Mouse (Mus musculus): ENCODE measurements around the gene Rgs3.

GRCm38 (mm10) chr4:62661311-62661849 is 101.7 kb downstream of the Rgs3 start:
- TF ChIP-seq POLR2A (IDR thresholded peaks at IDR 0.05; ENCODE audit: low read depth, low read length) (no peak), CTCF (IDR thresholded peaks at IDR 0.05; ENCODE audit: borderline replicate concordance, insufficient read depth, low read length) (no peak)
